Mouse (Mus musculus) cerebellum, adult 9-11 months (tissue): Measurements from ENCODE around the gene Hsf2.

Source experiments
- DNase-seq: peaks from one replicate; pipeline ENCODE4 v3.0.0; 2022

Hsf2 gene

GRCm38 (mm10) chr10:57485908-57486541, at the start of gene Hsf2:
Hsf2 (plus strand) TSS chr10:57486385.
- DNase-seq, result peak; percentile 97

DNA sequence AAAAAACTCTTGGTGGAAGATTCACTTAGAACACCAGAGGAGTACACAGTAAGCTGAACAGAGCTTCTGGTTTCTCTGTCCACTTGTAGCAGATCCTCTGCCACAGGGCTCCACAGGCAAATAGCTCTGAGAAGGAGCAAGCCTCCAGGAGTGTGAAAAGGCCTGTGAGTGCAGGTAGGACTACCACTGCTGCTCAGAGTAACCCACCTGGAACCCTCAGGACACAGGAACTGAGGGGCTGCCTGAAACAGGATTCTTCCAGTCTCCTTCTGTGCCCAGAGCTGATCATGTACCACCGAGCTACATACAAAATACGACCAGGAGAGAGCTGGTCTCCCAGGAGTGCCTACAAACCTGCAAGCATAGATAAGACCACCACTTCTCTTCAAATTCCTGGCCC, 48.3 kb upstream of the Hsf2 start:
- DNase-seq, result no peak

DNA sequence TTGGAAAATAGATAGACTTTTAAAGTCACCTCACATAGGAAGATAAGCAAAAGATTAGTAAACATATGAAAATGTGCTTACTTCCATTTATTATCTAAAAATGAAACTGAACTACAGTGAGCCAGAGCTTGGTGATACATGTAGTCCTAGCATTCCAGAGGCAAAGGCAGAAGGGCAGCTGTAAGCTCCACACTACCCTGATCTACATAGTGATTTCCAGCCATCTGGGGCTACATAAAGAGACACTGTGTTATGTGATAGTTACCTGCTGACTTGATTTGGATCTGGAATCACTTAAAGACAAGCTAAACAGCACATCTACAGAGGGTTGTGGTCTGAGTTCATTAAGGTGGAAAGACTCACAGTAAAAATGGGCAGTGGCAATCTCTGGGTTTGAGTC, 45.1 kb upstream of the Hsf2 start:
- no peak for DNase-seq

DNA sequence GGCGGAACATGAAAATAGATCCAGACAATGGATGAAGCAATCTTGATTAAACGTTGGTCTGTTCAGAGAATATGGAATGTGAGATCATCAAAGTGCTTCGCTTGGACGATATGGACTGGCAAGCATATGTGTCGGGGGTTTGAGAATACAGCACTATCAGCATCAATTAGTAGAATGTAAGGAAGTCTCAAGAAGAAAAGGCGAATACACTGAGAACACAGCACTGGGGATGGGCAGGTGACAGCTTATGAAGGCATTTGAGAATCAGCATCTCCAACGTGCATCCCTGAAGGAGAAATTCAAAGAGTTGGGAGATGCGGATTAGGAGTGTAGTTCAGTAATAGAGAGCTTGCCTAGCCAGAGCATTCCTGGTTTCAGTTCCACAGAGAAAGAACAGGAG, 41.8 kb upstream of the Hsf2 start:
- DNase-seq, result no peak

- DNase-seq, result no peak
These were observed 40.5 kb upstream of the Hsf2 start for GRCm38 (mm10) chr10:57445655-57446054.

GRCm38 (mm10) chr10:57447657-57448050, 38.5 kb upstream of the Hsf2 start:
- no peak for DNase-seq

GRCm38 (mm10) chr10:57448051-57448716, 38.0 kb upstream of the Hsf2 start:
- DNase-seq, result peak; percentile 39

GRCm38 (mm10) chr10:57463298-57463697, 22.9 kb upstream of the Hsf2 start:
- DNase-seq, result peak; percentile 20

- no peak for DNase-seq
These were observed 20.4 kb upstream of the Hsf2 start for GRCm38 (mm10) chr10:57465768-57466167.

DNA sequence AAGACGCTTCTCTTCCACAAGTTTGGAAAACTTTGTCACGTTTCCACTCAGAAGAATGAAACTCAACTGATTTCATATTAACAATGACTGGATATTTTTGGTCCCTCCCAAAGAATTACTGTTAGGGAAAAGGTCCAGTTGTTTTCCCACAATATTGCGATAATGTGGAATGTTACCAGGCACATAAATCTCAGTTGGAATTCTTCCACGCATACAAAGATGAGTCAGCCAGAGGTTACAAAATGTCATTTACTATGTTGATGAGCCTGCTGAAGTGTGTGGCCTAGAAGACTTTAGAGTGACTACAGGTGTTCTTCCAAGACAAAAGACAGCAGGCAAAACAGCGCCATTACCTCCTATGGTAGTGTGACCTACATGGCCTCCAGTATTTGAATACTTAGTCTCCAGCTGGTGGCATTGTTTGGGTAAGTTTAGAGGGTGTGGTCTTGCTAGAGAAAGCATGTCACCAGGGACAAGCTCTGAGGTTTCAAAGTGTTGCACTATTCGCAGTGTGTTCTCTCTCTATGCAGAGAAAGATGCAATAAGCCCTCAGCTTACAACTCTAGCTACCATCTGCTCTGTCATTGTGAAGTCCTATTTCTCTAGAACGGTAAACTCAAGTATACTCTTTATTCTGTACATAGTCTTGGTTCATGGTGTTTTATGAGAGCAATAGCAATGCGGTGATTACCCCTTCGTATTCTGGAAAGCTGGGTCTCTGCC, 8.9 kb upstream of the Hsf2 start:
- DNase-seq, result no peak

DNA sequence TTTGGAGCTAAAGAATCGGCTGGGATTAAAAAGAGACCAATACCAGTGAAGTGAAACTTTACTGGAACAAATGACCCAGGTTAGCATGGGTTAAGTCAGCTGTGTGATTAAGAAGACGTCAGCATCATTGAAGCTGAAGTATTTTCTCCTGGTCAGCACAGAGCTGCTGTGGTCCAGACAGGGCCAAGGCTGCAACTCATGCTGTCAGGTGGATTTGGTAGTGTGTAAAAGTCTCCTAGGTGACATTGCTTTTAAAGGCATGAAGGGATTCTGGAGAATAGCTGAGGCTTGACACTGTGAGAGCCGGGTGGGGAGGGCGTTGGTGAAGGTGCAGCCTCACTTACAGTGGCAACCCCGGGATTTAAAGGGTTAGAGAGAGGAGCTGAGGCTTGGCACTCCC, 4.5 kb upstream of the Hsf2 start:
- DNase-seq, result no peak

DNA sequence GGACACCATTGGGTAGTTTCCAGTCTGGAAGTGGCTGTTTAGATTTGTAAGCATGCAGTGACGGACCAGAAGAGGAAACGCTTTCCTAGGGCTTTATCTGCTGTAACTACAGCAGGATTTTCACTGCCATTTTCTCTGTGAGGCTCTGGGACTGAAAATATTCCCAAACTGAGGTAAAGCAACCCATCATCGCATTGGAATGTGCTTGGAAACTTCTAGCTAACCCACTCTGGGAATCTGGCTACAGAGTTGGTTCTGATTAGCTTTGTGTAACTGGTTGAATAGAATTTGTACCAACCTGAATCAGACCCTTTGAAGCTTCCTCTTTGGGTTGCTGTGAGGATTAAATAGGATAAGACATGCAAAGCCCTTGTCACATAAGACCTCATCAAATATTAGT, 1.4 kb upstream of the Hsf2 start:
- DNase-seq, result no peak

GRCm38 (mm10) chr10:57486542-57487071, 422 bp downstream of the Hsf2 start:
- DNase-seq, result no peak

DNA sequence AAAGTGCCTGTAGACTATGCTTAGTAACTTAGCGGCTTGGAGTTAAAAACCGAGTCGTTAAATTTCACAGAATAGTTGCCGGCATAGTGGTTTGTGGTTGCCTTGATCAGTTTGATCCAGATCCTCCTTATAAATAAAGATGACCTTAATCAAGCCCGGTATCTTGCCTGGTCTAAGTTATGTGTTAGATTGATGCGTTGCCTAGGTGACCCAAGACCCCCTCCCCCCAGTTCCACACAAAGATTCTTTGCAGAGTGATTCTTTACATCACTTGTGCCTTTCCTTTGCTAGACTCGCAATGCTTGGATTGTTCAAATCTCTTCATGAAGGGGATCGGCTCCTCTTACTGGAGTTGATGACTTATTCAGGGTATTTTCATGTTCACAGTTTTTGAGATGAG, 1.0 kb downstream of the Hsf2 start:
- DNase-seq, result peak; percentile 10

DNA sequence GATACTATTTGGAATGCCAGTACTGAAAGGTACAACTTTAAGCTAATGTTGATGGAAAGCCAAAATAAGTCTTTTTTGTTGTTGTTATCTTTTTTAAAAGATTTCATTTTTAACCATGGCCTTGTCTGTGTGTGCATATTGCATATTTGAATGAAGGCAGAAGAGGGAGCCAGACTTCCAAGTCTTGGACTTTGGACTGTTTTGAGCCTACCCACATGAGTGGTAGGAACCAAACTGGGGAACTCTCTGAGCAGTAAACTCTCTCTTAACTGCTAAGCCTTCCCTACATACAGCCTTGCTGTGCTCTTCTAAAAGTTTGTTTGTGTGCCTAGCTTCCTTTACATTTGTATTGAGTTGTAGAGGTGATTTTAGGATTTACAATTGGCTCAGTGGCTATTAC, 2.4 kb downstream of the Hsf2 start:
- DNase-seq, result no peak

GRCm38 (mm10) chr10:57492050-57492449, 5.9 kb downstream of the Hsf2 start:
- DNase-seq, result no peak

- DNase-seq, result no peak
These were observed 13.4 kb downstream of the Hsf2 start for GRCm38 (mm10) chr10:57499414-57500156.

GRCm38 (mm10) chr10:57514616-57515015, 28.4 kb downstream of the Hsf2 start:
- DNase-seq, result no peak

- DNase-seq, result no peak
These were observed 29.1 kb downstream of the Hsf2 start for GRCm38 (mm10) chr10:57515278-57515677.

DNA sequence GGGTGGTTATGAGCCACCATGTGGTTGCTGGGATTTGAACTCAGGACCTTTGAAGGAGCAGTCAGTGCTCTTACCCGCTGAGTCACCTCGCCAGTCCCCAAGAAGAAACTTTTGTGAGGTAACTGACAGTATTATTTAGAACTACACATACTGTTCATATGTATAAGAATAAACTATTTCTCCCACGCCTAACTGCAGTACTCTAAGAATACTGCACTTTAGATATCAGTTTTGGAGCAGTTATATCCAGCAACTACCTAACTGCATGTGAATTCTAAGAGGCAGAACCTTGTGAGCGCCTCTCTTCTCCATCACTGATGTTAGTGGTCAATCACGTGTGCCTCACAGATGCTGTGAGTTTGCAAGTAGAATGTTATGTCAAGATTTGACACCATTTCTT, 40.3 kb downstream of the Hsf2 start:
- no peak for DNase-seq

GRCm38 (mm10) chr10:57531076-57531475, 44.9 kb downstream of the Hsf2 start:
- no peak for DNase-seq

GRCm38 (mm10) chr10:57531616-57532217, 45.5 kb downstream of the Hsf2 start:
- DNase-seq, result no peak
